Mouse (Mus musculus): ENCODE results near the gene Nfic. TPM values are rescaled to one million over a fixed set of nuclear protein-coding genes. Genes with fewer than 3 reads are reported as not detected.

Gene Nfic
- total RNA-seq (2021), result 100 to 1,000 TPM; 133 TPM
- long read RNA-seq, experiment 1, full-length matches to known transcripts, result 20 of 52 reads
- long read RNA-seq, experiment 1, partial matches to known transcripts, result 4 of 52 reads
- long read RNA-seq, experiment 1, other reads (novel, unspliced or antisense), result 28 of 52 reads
- long read RNA-seq, experiment 2, full-length matches to known transcripts, result 21 of 52 reads
- long read RNA-seq, experiment 2, partial matches to known transcripts, result 3 of 52 reads
- long read RNA-seq, experiment 2, other reads (novel, unspliced or antisense), result 28 of 52 reads

GRCm38 (mm10) chr10:81455181-81455895, at the start of gene Nfic:
TSS of gene Nfic (minus strand) at chr10:81455635.
- intact Hi-C loops (cut with DNase I), result no loop called here
- no peak for DNase-seq

- peak; percentile 90 to 96 for DNase-seq
- intact Hi-C loops (cut with DNase I), result loop anchor here (1.0 to 5.0 kb wide), 4 partner anchors 24 to 670 kb away; partner anchors contain the start of gene Tle6
These were observed 47.2 kb upstream of the Nfic start for GRCm38 (mm10) chr10:81502658-81503057.

- no peak for DNase-seq
- intact Hi-C loops (cut with DNase I), result loop anchor here (1.0 to 5.0 kb wide), 4 partner anchors 24 to 670 kb away; partner anchors contain the start of gene Tle6
These were observed 46.4 kb upstream of the Nfic start for GRCm38 (mm10) chr10:81501863-81502262.

GRCm38 (mm10) chr10:81500032-81500431, 44.6 kb upstream of the Nfic start, which contains the start of gene S1pr4:
TSS of gene S1pr4 (minus strand) at chr10:81500132.
- no peak for DNase-seq
- intact Hi-C loops (cut with DNase I), result loop anchor here (5.0 kb wide), 2 partner anchors 102 to 672 kb away; partner anchors contain the start of gene Tle6

- intact Hi-C loops (cut with DNase I), result no loop called here
- DNase-seq, result no peak
These were observed 43.9 kb upstream of the Nfic start for GRCm38 (mm10) chr10:81499250-81499901.

- intact Hi-C loops (cut with DNase I), result no loop called here
- DNase-seq, result no peak
These were observed 43.1 kb upstream of the Nfic start for GRCm38 (mm10) chr10:81498316-81499249.

GRCm38 (mm10) chr10:81497401-81498270, 42.2 kb upstream of the Nfic start:
- intact Hi-C loops (cut with DNase I), result no loop called here
- DNase-seq, result no peak

GRCm38 (mm10) chr10:81496969-81497368, 41.5 kb upstream of the Nfic start:
- DNase-seq, result no peak
- intact Hi-C loops (cut with DNase I), result no loop called here

GRCm38 (mm10) chr10:81496264-81496901, 40.9 kb upstream of the Nfic start, which contains the start of gene Ncln:
TSS of gene Ncln (minus strand) at chr10:81496392.
- DNase-seq, result peak; percentile 96 to 99
- intact Hi-C loops (cut with DNase I), result no loop called here

- intact Hi-C loops (cut with DNase I), result no loop called here
- DNase-seq, result no peak
These were observed 40.3 kb upstream of the Nfic start for GRCm38 (mm10) chr10:81495616-81496263.

- DNase-seq, result no peak
- intact Hi-C loops (cut with DNase I), result no loop called here
These were observed 39.7 kb upstream of the Nfic start for GRCm38 (mm10) chr10:81495151-81495550.

- DNase-seq, result no peak
- intact Hi-C loops (cut with DNase I), result no loop called here
These were observed 39.0 kb upstream of the Nfic start for GRCm38 (mm10) chr10:81494260-81495041.

GRCm38 (mm10) chr10:81493601-81494220, 38.3 kb upstream of the Nfic start:
- intact Hi-C loops (cut with DNase I), result no loop called here
- DNase-seq, result no peak

- intact Hi-C loops (cut with DNase I), result no loop called here
- DNase-seq, result no peak
These were observed 37.3 kb upstream of the Nfic start for GRCm38 (mm10) chr10:81492606-81493240.

GRCm38 (mm10) chr10:81491018-81491417, 35.6 kb upstream of the Nfic start:
- DNase-seq, result no peak

GRCm38 (mm10) chr10:81489941-81490340, 34.5 kb upstream of the Nfic start:
- intact Hi-C loops (cut with DNase I), result no loop called here
- no peak for DNase-seq

More at GRCm38 (mm10) chr10:81491018-81491417, 35.6 kb upstream of the Nfic start:
- intact Hi-C loops (cut with DNase I), result no loop called here

Measured in heart, postnatal 14 days (tissue).